8 mouse cellular contexts compared by ENCODE assay signal in the genomic region with DNA sequence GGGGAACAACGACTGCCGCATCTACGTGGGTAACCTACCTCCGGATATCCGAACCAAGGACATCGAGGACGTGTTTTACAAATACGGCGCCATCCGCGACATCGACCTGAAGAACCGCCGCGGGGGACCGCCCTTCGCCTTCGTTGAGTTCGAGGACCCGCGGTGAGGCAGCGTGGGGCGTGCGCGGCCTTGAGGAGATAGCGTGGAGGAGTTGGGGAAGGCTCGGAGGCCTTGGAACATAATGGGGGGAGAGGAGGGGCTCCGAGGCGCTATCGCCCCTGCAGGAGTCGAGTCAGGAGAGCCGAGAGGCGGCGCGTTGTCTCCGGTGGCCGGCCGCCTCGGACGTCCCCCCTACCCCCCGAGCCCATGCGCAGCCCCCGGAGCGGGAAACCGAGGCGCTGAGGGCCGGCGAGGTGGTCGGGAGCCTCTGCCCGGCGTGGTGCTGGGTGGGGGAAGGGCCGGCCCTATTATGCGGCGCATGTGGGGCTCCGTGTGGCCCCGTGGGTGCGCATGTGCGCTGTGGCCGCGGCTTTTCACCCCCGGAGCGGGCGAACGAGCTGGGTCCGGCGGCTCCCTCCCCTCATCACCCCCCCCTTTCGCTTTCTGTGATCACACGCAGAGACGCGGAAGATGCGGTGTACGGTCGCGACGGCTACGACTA. TPM values are rescaled to one million over a fixed set of nuclear protein-coding genes. Genes with fewer than 3 reads are reported as not detected.
DNase-seq lines count a peak whose midpoint lies in the region; ATAC-seq and TF ChIP-seq lines count a peak whose summit lies in the region.

No protein-coding gene starts in this region.

- no peaks in the 10 kb centered on the region for H3K9me3 ChIP-seq in ES-Bruce4 (replicated peaks; ENCODE audit: control insufficient read depth, insufficient read depth, low read length, poor library complexity, severe bottlenecking)
- H3K9me3 ChIP-seq in forebrain, embryonic 11.5 days (ENCODE audit: control insufficient read depth, low read length): no peaks in the 10 kb centered on the region; the same call in 1 of the 2 replicates
- H3K9me3 ChIP-seq in lung, embryonic 14.5 days (ENCODE audit: low read depth, low read length): no peaks in the 10 kb centered on the region
- no peaks in the 10 kb centered on the region for H3K9me3 ChIP-seq in neural tube, embryonic 15.5 days (replicated peaks)

- peak overlapping the region; percentile 83 for H3K4me2 ChIP-seq in forebrain, embryonic 11.5 days (ENCODE audit: low read depth, low read length, severe bottlenecking)
- peak overlapping the region; percentile 93 for H3K4me2 ChIP-seq in lung, embryonic 14.5 days
- peak overlapping the region; percentile 64 for H3K4me2 ChIP-seq in neural tube, embryonic 15.5 days

- peak overlapping the region; percentile 98 for H3K9ac ChIP-seq in ES-Bruce4 (ENCODE audit: low read depth, poor library complexity, severe bottlenecking)
- peak overlapping the region; percentile 100 for H3K9ac ChIP-seq in forebrain, embryonic 11.5 days (ENCODE audit: low read length)
- peak overlapping the region; percentile 100 for H3K9ac ChIP-seq in lung, embryonic 14.5 days
- H3K9ac ChIP-seq in neural tube, embryonic 15.5 days (replicated peaks): peak overlapping the region; percentile 99

- peak; percentile 44 for DNase-seq in c-Kit-positive CD71-positive TER-119-positive erythroid progenitor cells, embryonic 14.5 days (ENCODE audit: low spot score)
- DNase-seq in forebrain, embryonic 11.5 days (ENCODE audit: low spot score): peak; percentile 88
- peak; percentile 60 to 75 for DNase-seq in heart, postnatal 36 days
- DNase-seq in layer of hippocampus, adult 8-10 months (ENCODE audit: low spot score in 2 of 2): peak; percentile 48 to 63
- peak; percentile 81 for DNase-seq in lung, embryonic 14.5 days
- peak; percentile 88 for DNase-seq in testis, postnatal 14 days (ENCODE audit: low spot score)

- peak; percentile 80 for ATAC-seq in forebrain, embryonic 11.5 days (replicated peaks; ENCODE audit: low FRiP score)
- peak; percentile 77 for ATAC-seq in lung, embryonic 14.5 days (ENCODE audit: insufficient read depth)
- ATAC-seq in neural tube, embryonic 15.5 days (ENCODE audit: low FRiP score): peak; percentile 86

- no peak for TF ChIP-seq POLR2A in ES-Bruce4 (IDR thresholded peaks at IDR 0.05; ENCODE audit: insufficient read depth, low read length)

- H3K27me3 ChIP-seq in ES-Bruce4 (ENCODE audit: control insufficient read depth, insufficient read depth, low read length, poor library complexity, severe bottlenecking): no peaks in the 10 kb centered on the region
- H3K27me3 ChIP-seq in forebrain, embryonic 11.5 days (ENCODE audit: control insufficient read depth, insufficient read depth, low read length): no peaks in the 10 kb centered on the region
- no peaks in the 10 kb centered on the region for H3K27me3 ChIP-seq in lung, embryonic 14.5 days (ENCODE audit: insufficient read depth, low read length)
- no peaks in the 10 kb centered on the region for H3K27me3 ChIP-seq in neural tube, embryonic 15.5 days (replicated peaks)

- no peak for TF ChIP-seq CTCF in ES-Bruce4 (IDR thresholded peaks at IDR 0.05; ENCODE audit: low read depth, low read length)
- TF ChIP-seq CTCF in lung, embryonic 14.5 days (IDR thresholded peaks at IDR 0.05; ENCODE audit: low read depth): no peak

- H3K27ac ChIP-seq in ES-Bruce4 (ENCODE audit: insufficient read depth, low read length): peak overlapping the region; percentile 89
- peak overlapping the region; percentile 99 for H3K27ac ChIP-seq in forebrain, embryonic 11.5 days (ENCODE audit: low read depth, low read length)
- H3K27ac ChIP-seq in lung, embryonic 14.5 days (ENCODE audit: low read depth): peak overlapping the region; percentile 100
- peak overlapping the region; percentile 99 for H3K27ac ChIP-seq in neural tube, embryonic 15.5 days (replicated peaks)

- TF ChIP-seq EP300 in ES-Bruce4 (IDR thresholded peaks at IDR 0.05; ENCODE audit: insufficient read depth, low read depth, low read length): no peak

- intact Hi-C loops in heart, postnatal 36 days (cut with DNase I): loop anchor here (2.0 kb wide), 3 partner anchors 21 to 73 kb away; a partner anchor contains a TSS

- H3K36me3 ChIP-seq in ES-Bruce4 (ENCODE audit: control insufficient read depth, insufficient read depth, low read length, poor library complexity, severe bottlenecking): peaks cover 35% of the 10 kb centered on the region
- H3K36me3 ChIP-seq in forebrain, embryonic 11.5 days (ENCODE audit: control insufficient read depth, insufficient read depth, low read length): peaks cover 8% of the 10 kb centered on the region; the same call in 1 of the 2 replicates
- peaks cover 35% of the 10 kb centered on the region for H3K36me3 ChIP-seq in lung, embryonic 14.5 days (ENCODE audit: insufficient read depth)
- H3K36me3 ChIP-seq in neural tube, embryonic 15.5 days: peaks cover 16% of the 10 kb centered on the region

- no peaks in the 10 kb centered on the region for H3K4me1 ChIP-seq in ES-Bruce4 (ENCODE audit: control insufficient read depth, insufficient read depth, low read length)
- H3K4me1 ChIP-seq in forebrain, embryonic 11.5 days (replicated peaks; ENCODE audit: control insufficient read depth, insufficient read depth, low read length): 0 out of 2 replicates have a peak, but pooled peaks cover 5% of the 10 kb centered on the region
- H3K4me1 ChIP-seq in lung, embryonic 14.5 days (ENCODE audit: insufficient read depth): peaks cover 14% of the 10 kb centered on the region
- H3K4me1 ChIP-seq in neural tube, embryonic 15.5 days: peaks cover 41% of the 10 kb centered on the region

- under 1% methylated on average over 71 of the region's 76 CpGs for WGBS in forebrain, embryonic 11.5 days
- under 1% methylated on average over 76 of the region's 76 CpGs for WGBS in lung, embryonic 14.5 days
- under 1% methylated on average over 61 of the region's 76 CpGs for WGBS in neural tube, embryonic 15.5 days

- peak overlapping the region; percentile 92 for H3K4me3 ChIP-seq in ES-Bruce4 (ENCODE audit: low read depth, low read length)
- H3K4me3 ChIP-seq in forebrain, embryonic 11.5 days (ENCODE audit: low read depth, low read length): peak overlapping the region; percentile 85
- H3K4me3 ChIP-seq in lung, embryonic 14.5 days (ENCODE audit: low read depth, low read length): peak overlapping the region; percentile 99
- H3K4me3 ChIP-seq in neural tube, embryonic 15.5 days (replicated peaks): peak overlapping the region; percentile 72

RNA-seq across cellular contexts. Expression of a gene that starts 0.8 kb away (rescaled TPM):
- polyA plus RNA-seq in ES-Bruce4 (2011; ENCODE audit: insufficient read depth, insufficient read length, low read depth, missing spikeins): 511 and 547 TPM in 2 replicates
- 559 and 563 TPM in 2 replicates for polyA plus RNA-seq in forebrain, embryonic 11.5 days (2014; fragmentation: Nextera tagmentation; extraction: Ambion mirVana)
- total RNA-seq in heart, postnatal 36 days (2021): 10 to 100 TPM; 80.2 to 99.7 TPM
- 100 to 1,000 TPM; 208 to 223 (median 218) TPM for total RNA-seq in layer of hippocampus, adult 8-10 months (2022)
- 446 and 450 TPM in 2 replicates for polyA plus RNA-seq in lung, embryonic 14.5 days (2014; fragmentation: Nextera tagmentation; extraction: Ambion mirVana)
- 183 and 211 TPM in 2 replicates for polyA plus RNA-seq in neural tube, embryonic 15.5 days (2015; fragmentation: Nextera tagmentation; extraction: Ambion mirVana)

RNA-seq across cellular contexts. Expression of a gene that starts 20.1 kb away (rescaled TPM):
- 43.4 and 44.8 TPM in 2 replicates for polyA plus RNA-seq in ES-Bruce4 (2011; ENCODE audit: insufficient read depth, insufficient read length, low read depth, missing spikeins)
- polyA plus RNA-seq in forebrain, embryonic 11.5 days (2014; fragmentation: Nextera tagmentation; extraction: Ambion mirVana): 84.8 and 87.7 TPM in 2 replicates
- 10 to 100 TPM; 45.0 to 46.7 TPM for total RNA-seq in heart, postnatal 36 days (2021)
- 10 to 100 TPM; 25.0 to 26.5 (median 25.7) TPM for total RNA-seq in layer of hippocampus, adult 8-10 months (2022)
- 44.5 and 46.8 TPM in 2 replicates for polyA plus RNA-seq in lung, embryonic 14.5 days (2014; fragmentation: Nextera tagmentation; extraction: Ambion mirVana)
- polyA plus RNA-seq in neural tube, embryonic 15.5 days (2015; fragmentation: Nextera tagmentation; extraction: Ambion mirVana): 35.0 and 39.1 TPM in 2 replicates

RNA-seq across cellular contexts. Expression of a gene that starts 49.9 kb away (rescaled TPM):
- 21.9 and 22.5 TPM in 2 replicates for polyA plus RNA-seq in ES-Bruce4 (2011; ENCODE audit: insufficient read depth, insufficient read length, low read depth, missing spikeins)
- polyA plus RNA-seq in forebrain, embryonic 11.5 days (2014; fragmentation: Nextera tagmentation; extraction: Ambion mirVana): 26.2 and 29.0 TPM in 2 replicates
- 10 to 100 TPM; 47.9 to 54.2 TPM for total RNA-seq in heart, postnatal 36 days (2021)
- total RNA-seq in layer of hippocampus, adult 8-10 months (2022): 10 to 100 TPM; 30.9 to 38.7 (median 33.4) TPM
- polyA plus RNA-seq in lung, embryonic 14.5 days (2014; fragmentation: Nextera tagmentation; extraction: Ambion mirVana): 14.1 and 16.8 TPM in 2 replicates
- 40.6 and 49.0 TPM in 2 replicates for polyA plus RNA-seq in neural tube, embryonic 15.5 days (2015; fragmentation: Nextera tagmentation; extraction: Ambion mirVana)

Comparison
In these comparisons a context has a peak if more than half of its experiments do, and no peak if none do; other contexts are left out.
1. Peak in every context shown above with its lines: DNase-seq, ATAC-seq, H3K4me3 ChIP-seq and H3K27ac ChIP-seq.